Mouse (Mus musculus): ENCODE measurements at regions not wholly inside any gene's neighbourhood (a gene's known extent, or its start where the extent isn't known, plus 50 kb on each side); places are given as distances from the start of the nearest gene placed in this dataset.

GRCm38 (mm10) chr9:96419151-96419550 is 54.9 kb upstream of the Atp1b3 start:
- Histone ChIP-seq H3K4me1 (ENCODE audit: control insufficient read depth, insufficient read depth, low read length) (peaks cover 12% of the 10 kb centered on the region), H3K4me2 (ENCODE audit: low read depth, low read length) (no peak overlapping the region), H3K27ac (ENCODE audit: low read length) (no peak overlapping the region), H3K9ac (ENCODE audit: low read depth, low read length) (no peak overlapping the region), H3K4me3 (ENCODE audit: low read length) (no peak overlapping the region), H3K9me3 (ENCODE audit: control insufficient read depth, low read length) (no peaks in the 10 kb centered on the region), H3K36me3 (ENCODE audit: control insufficient read depth, insufficient read depth, low read length) (no peaks in the 10 kb centered on the region), H3K27me3 (replicated peaks; ENCODE audit: control insufficient read depth, insufficient read depth, low read length) (no peaks in the 10 kb centered on the region)
- ATAC-seq = no peak
- 78% methylated on average over 5 of the region's 5 CpGs for WGBS

GRCm38 (mm10) chr9:96415873-96416570 is 51.8 kb upstream of the Atp1b3 start:
- ATAC-seq = peak; percentile 87
- H3K4me3 ChIP-seq (ENCODE audit: low read length) = no peak overlapping the region
- no peak overlapping the region for H3K9ac ChIP-seq (ENCODE audit: low read depth, low read length)
- peaks cover 12% of the 10 kb centered on the region for H3K4me1 ChIP-seq (ENCODE audit: control insufficient read depth, insufficient read depth, low read length)
- H3K4me2 ChIP-seq (ENCODE audit: low read depth, low read length) = no peak overlapping the region
- 0 out of 2 replicates have a peak overlapping the region, but pooled peaks have one; percentile 11 for H3K27ac ChIP-seq (ENCODE audit: low read length)
- 18% methylated on average over 5 of the region's 5 CpGs for WGBS
- no peaks in the 10 kb centered on the region for H3K9me3 ChIP-seq (ENCODE audit: control insufficient read depth, low read length)
- no peaks in the 10 kb centered on the region for H3K27me3 ChIP-seq (replicated peaks; ENCODE audit: control insufficient read depth, insufficient read depth, low read length)
- no peaks in the 10 kb centered on the region for H3K36me3 ChIP-seq (ENCODE audit: control insufficient read depth, insufficient read depth, low read length)
